Mouse (Mus musculus) T-helper 17 cell (primary cell): Measurements from ENCODE around the gene Szrd1.

Experiments used
- in situ Hi-C, 2 experiments: fragments of 300-600 bp; cut with MboI, MseI; formaldehyde crosslinking; loops; 1 replicate in 1 of 2; 2 replicates in 1 of 2; pipeline ENCODE4 v1.15.1; 2025; ENCODE audit warnings: high pct_unique_total_duplicates in 2 of 2

Gene Szrd1

DNA sequence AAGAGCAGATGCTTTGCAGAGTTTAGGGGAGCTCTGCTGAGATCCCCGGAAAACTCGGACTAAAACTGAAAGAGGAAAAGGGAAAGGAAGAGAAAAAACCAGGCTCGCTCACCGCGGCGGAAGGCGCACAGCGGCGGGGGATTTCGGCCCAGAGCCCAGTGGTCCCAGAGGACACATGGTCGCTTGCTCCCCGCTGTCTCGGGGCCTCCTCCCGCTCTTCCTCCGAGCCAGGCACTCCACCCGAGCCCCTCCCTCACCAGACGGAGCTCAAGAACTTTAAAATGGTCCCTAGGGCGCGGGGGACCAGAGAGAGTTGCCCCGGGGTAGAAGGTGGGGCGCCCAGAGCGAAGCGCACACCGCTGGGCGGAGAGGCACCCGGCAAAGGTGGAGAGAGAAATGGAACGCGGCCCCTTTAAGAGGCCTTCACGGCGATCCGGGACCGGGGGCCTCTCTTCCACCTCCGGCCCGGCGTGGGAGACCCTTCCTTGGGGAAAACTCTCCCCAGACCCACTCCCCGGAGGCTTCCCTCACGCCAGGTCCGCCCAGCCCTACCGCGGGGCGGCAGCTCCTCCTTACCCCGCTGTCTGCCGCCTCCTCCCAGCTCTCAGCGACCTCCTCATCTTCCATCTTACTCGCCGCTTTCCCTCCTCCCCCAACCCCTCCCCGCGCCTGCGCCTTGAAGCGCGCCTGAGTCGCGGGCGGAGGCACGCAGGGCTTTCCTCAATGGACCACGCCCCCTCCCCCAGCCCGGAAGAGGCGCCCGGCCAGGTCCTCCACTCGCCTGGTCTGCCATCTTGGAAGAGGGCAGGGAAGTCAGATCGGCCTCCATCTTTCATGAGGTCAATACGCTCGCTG is at the start of gene Szrd1:
Szrd1 (minus strand) TSS at position 660 of the 855 bp plus-strand sequence.
- in situ Hi-C loops = no loop called here

DNA sequence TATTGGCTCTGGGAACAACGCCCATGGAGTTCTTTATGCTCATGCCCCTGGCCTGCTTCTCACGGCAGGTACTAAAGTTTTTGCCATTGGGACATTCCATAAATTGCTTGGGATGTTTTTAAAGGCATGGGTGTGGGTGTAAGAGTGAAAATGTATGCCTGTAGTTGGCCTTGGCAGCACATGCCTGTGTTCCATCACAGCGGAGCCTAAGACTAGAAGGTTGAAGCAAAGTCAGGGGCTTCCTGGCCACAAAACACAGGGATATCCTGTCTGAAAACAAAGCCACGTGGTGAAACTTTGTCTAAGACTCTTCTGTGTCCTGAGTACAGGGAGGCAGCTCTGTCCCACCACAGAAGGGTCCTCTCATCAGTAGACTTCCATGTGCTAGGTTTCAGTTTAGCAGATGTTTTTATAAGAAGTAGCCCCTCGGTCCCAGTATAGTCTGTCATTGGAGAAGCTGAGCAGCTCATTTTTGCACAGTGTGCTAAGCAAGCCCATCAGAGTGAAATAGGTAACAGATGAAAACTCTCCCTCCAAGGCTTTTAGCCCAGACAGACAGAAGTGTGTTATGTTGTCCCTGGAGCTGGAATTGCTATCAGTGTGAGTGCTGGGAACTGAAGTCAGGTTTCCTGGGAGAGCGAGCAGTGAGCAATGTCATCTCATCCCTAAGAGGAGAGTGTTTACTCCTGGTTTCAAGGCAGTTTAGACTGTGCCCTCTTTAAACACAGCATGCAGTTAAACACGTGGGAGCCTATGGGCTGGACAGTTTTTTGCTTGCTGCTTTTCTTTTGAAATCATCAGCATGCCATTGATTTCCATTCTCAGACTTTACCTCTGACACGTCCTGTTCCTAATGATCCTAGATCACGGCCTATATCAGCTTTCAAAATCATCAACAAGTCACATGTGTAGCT is 47.6 kb upstream of the Szrd1 start:
- in situ Hi-C loops = no loop called here

DNA sequence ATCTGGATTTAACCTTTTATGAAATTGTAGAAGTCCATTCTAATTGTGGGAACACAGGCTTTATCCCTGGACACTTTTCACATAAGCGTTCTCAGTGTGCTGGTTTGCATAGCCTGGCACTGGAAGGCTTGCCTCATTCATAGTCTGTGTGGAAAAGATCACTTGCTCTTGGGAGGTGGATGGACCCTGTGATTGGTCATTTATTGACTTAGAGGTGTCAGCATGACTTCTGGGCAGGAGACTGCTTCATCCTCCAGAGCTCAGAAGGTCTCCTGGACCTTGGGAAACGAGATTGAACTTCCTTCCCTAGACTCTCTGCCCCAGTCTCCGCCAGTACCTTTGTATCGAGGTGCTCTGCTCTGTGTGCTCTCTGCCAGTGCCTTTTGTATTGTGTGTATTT is 44.9 kb upstream of the Szrd1 start:
- in situ Hi-C loops = no loop called here

DNA sequence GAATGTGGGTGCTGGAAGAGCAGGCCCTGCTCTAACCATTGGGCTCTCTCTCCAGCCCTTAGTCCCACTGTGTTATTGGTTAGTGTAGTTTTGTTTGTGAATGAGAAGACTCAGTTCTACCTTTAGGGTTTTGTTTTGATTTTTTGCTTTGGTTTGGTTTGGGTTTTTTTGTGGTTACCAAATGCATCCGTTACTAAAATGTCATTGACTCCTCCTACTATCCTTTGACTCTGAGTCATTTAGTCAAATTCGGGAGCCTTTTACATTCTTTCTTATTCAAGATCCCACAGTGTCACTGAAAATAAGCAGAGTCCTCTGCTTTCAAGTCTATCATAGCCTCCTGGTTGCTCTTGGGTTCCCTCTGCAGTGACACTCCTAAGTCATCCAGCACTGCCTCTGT is 44.4 kb upstream of the Szrd1 start:
- in situ Hi-C loops = no loop called here

DNA sequence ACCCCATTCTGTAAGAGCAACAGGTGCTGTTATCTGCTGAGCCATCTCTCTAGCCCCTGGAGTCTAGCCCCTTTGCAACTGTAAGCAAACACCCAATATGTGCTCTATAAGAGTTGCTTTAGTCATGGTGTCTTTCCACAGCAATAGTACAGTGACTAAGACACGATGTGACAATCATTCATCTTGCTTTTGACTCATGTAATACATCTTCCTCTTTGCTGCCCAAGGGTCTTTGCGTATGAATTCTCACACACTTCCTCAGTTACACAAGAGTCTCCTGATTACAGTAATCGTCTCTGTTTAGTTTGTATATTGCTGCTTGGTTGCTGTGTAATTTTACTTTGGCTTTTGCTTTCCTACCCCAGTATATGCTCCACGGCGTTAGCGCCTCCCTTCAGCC is 42.4 kb upstream of the Szrd1 start:
- in situ Hi-C loops = no loop called here

DNA sequence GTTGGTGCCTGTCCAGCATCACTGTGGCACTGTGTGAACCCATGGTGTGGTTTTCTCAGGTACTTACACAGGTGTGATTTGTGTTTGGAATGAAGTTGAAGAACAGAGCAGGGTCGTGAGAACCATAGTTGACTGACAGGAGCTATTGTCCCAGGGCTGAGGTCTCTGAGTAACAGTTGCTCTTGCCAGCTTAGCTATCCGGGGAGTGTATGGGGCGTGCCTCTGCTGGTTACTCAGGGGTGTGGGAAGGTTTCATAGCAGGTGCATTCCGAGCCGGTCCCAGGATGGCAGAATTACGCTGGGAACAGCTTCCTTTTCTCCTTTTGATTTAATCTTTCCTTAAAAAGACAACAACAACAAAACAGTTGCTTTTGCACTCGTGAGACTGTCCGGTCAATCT is 41.3 kb upstream of the Szrd1 start:
- in situ Hi-C loops = no loop called here

DNA sequence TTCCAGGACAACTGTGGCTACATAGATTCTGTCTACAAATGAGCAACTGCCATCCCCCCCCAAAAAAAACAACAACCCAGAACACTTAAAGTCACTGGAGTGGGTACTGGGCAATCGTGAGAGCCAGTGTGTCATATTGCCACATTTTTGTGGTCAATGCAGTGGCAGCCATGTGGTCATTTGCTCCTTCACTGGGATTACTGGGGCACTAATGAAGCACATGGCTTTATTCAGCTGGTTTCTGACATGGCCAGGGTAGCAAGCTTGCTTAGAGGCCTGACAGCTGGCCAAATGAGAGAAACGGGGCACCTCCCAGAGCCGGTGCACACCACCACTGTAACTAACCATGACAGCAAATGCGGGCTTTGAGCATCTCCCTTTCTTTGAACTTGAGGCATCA is 38.9 kb upstream of the Szrd1 start:
- in situ Hi-C loops = no loop called here

DNA sequence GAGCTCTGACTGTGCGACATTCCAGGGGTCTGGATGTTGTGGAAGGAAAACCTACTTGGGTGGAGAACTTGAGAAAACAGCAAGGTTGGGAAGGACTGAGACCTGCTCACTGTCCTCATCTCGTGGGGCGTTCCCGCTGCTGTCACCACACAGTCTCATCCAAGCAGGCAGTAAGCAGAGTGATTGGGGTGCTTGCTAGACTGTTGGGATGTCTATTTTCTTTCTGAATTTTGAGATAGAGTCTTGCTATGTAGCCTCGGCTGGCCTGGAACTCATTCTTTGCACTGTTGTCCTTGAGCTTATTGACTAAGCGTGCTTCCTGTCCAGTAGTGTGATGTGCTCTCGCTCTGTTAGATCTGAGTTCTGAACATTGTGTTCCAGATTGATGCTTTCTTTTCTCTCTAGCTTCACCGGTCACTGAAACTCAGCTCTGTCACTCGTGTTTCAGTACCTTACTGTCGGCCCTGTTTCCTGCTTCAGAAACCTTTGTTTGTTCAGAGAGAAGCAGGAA is 36.8 kb upstream of the Szrd1 start:
- in situ Hi-C loops = no loop called here

DNA sequence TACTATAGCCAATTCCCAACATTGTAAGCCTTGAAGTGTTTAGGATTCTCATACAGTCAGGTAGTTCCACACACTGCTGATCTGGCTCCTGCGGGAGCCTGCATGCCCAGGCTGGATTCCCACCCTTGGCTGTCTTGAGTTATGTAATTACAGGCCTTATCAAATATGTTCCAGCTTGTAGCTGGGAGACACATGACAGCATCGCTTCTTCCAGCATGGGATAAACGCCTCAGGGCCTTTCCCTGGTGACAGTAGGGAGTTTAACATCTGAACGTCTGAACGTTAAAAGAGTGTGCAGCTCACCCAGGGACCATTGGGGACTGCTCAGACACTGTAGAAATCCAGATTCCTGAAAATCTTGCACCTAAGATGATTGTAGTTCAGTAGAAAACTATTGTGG is 36.2 kb upstream of the Szrd1 start:
- in situ Hi-C loops = no loop called here

DNA sequence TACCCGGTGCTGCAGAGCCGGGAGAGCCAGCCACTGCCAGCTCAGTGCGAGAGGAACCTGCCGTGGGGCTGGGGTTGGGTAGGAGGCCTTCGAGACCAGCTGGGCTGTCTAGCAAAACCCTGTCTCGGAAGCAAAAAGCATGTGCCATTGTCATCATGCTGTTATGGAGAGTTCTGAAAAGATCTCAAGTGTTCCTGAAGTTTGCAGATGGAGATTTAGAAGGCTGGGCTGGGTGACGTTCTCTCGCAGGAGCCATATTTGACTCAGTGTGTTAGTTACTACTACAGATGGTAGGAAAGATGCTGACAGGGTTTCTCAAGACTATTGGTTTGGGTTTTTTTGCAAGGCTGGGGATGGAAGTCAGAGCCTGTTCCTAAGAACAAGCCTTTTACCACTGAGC is 32.5 kb upstream of the Szrd1 start:
- in situ Hi-C loops = no loop called here

DNA sequence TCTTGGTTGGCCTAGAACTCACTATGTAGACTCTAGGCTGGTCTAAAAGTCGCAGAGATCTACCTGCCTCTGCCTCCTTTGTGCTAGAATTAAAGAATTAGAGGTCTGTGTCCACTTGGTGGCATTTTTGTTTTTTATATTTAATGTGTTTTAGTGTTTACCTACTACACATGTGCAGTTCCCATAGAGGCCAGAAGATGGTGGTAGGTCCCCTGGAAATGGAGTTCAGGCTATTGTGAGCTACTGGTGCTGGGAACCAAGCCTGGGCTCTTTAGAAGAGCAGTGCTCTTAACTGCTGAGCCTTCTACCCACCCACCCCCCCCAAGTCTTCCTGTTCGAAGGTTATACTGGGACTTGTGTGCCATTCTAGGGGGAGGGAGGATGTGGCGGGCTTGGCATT is 27.6 kb upstream of the Szrd1 start:
- in situ Hi-C loops = no loop called here

DNA sequence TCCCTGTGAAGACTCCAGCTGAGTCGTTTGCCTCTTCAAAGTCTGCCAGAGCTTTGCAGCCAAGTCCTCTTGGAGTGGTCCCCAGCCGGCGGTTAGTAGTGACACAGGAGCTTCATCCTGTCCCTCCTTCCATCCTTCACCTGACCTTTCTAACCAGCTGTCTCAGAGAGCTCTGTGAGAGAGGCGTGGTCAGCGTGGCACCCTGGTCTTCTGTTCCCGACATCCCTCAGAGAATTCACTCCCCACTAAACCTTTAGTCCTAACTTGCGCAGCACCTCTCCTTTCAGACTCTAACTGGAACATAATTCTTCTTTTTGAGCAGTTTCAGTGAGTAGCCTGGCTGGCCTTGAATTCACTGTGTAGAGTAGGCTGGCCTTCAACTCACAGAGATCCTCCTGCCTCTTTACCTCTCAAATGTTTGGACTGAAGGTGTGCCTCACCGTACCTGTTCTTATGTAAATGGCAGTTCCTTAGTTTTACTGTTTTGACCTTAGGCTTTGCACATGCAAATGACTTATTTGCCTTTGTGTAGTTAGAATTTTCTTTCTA is 26.2 kb upstream of the Szrd1 start:
- in situ Hi-C loops = no loop called here

DNA sequence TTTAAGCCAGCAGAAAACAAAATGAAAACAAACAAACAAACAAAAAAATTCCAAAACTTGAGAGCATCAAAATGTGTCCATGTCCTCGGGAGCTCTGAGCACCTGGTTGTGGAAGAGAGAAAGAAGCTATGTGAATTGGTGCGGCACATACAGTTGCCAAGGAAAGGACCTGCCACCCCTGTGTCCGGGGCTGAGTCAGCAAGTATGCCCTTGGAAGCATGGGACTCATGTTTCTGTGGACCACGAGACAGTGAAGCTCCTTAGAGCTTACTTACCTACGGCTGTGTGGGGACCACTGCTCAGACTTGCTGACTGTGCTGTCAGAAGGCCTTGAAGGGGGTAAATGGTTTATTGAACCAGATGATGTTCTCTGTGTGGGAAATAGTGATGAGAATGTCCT is 24.2 kb upstream of the Szrd1 start:
- in situ Hi-C loops = no loop called here

DNA sequence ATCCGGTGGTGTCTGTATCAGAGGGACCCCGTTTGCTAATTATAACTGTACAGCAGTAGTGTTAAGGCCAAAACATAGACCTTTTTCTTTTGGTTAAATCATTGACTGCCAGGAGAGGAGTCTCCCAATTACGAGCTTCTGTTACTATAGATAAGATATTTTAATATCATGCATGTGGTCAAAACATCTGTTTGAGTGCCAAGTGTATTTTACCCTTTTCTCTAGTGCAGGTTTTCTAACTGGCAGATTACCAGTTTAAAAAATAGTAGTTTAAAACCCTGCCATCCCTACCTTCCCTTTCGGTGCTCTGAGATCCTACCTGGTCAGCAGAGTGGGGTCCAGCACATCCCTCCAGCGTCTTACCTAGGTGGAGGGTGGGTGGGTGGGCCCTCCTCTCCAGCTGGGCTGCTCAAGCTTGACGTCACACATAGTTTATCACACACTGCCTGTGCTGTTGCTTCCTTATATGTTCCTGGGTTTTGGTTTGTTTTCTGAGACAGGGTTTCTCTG is 22.2 kb upstream of the Szrd1 start:
- in situ Hi-C loops = no loop called here

DNA sequence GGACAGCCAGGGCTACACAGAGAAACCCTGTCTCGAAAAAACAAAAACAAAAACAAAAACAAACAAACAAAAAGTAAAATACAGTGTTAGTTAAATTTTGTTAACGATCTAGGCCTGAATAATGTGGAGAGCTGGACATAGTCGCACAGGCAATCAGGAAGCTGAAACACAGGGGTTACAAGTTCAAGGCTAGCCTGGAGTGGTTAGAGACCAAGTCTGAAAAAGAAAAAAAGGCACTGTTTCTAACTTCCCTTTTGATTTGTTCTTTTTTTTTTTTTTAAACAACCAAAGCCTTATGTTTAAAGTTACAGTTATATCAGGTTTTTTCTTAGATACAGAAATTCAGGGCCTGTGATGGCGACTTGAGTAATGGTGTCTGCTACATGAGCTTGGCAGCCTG is 20.6 kb upstream of the Szrd1 start:
- in situ Hi-C loops = no loop called here

DNA sequence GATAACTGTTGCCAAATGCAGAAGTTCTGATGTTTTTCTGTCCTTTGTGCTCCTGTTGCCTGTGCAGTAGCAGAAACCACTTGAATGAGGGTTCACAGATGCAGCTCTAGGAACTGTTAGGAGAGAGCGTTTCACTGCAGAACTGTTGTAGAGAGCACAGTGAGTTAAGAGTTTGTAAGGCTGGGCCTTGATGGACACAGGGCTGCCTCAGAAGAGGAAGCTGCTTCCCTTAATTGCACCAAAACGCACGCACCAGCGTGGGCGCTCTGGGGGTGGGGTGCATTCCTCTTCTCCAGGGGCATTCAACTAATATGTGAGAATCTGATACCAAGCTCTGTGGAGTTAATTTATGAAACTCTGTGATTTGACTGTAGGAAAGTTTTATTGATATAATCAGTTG is 20.1 kb upstream of the Szrd1 start:
- in situ Hi-C loops = loop anchor here in 1 of 2 experiments (5.0 kb wide), 1 partner anchor 53 kb away; the partner anchor contains the start of gene Rsg1

DNA sequence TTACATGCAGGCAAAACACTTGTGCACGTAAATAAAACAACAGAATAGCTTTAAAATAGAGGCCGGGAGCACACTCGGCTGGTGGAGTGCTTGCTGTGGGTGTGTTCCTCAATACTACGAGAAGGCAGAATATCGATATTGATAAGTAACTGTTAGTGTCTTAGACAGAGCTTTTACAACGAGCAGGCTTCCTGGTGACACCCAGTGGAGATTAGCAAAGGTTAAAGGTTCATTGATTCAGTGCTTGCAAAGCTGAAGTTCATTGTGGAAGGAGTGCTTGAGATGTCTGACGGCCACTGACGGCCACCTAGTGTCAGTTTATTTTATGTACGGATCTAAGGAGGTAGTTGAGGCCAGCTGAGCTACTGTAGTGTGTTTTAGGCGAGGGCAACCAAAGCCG is 19.5 kb upstream of the Szrd1 start:
- in situ Hi-C loops = loop anchor here in 1 of 2 experiments (5.0 kb wide), 1 partner anchor 53 kb away; the partner anchor contains the start of gene Rsg1

DNA sequence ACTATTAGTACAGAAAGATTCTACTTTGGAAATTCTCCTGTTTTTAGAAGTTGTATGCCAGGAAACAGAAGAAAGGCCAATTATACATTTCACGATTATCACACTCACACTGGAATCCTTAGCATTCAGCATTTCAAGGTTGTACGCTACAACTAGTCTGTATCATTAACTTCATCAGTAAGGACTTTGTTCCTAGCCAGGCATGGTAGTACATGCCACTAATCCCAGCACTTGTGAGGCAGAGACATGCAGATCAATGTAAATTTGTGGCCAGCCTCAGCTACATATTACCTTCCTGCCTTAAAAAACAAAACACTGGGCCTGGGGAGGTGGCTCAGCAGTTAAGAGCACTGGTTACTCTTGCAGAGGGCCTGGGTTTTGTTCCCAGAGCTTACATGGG is 19.0 kb upstream of the Szrd1 start:
- in situ Hi-C loops = loop anchor here in 1 of 2 experiments (5.0 kb wide), 1 partner anchor 54 kb away; the partner anchor contains the start of gene Rsg1

DNA sequence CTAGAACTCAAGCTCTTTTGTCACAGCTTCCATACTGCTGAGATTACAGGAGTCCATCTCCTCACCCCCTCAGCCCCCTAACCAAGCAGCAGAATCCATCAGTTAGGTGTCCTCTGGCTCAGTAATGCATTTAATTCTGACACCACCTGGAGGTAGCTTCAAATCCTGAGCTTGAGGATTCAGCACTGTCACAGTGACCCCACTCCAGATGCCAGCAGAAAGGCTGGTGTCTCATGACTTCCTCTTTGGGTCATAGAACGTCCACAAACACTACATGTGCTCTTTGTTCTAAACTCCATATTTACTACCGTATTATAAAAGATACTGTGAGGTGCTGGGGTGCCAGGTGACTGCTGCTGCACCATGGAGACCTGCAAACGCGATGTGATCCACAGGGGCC is 17.9 kb upstream of the Szrd1 start:
- in situ Hi-C loops = loop anchor here in 1 of 2 experiments (5.0 kb wide), 1 partner anchor 55 kb away; the partner anchor contains the start of gene Rsg1

DNA sequence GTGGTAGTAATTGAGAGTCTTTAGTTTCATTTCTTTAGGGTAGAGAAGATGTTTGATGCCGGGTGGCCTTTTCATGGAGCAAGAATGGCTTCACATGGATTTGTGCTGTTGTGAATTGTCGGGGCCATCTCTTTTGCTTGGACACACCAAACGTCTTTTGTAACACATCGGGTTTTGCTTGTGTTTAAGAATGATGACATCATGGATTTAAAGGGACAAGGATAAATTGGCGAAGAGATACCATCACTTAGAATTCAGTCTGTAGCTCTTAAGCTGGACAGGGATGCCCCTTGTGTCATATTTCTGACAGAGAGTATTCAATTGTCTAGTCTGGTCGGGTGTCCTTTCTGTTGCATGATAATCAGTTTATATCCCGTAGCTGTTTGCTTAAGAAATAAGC is 9.5 kb upstream of the Szrd1 start:
- in situ Hi-C loops = no loop called here

DNA sequence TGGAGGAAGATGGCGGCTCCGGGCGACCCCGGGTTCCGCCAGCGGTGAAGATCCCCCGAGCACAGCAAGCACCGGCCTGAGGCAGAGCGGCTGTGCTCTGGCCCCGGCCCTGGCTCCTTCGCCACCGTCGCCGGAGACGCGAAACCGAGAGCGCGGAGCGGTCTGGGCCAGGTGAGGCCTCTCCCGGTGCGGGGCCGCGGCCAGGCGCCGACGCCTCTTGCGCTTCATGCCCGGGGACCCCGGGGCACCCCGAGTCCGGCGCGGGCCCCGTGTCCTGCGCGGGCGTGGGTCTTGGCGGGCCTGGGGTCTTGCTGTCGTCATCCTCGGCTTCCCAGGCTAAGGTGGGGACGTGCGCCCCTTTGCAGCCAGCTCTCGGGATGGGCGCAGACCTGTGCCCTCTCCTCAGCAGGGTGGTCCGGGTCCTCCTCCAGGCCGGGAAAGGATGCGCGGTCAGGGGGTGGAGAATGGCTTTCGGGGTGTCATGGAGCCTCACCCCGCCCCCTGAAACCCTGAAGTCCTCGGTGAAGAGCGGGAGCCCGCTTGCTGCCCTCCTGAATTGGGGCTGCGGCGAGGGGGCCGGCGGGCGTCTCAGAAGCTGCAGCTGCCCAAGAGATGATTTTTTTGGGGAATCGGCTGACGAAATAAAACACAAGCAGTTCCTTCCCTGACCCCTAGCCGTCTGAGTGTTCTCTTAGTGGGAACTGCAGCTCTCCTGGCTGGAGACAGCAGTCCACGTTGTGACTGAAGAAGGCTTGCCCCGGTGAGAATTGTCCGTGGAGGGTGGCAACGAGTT is 8.6 kb upstream of the Szrd1 start:
- in situ Hi-C loops = no loop called here
